Mouse (Mus musculus): ENCODE data around the gene Gm28047.

DNA sequence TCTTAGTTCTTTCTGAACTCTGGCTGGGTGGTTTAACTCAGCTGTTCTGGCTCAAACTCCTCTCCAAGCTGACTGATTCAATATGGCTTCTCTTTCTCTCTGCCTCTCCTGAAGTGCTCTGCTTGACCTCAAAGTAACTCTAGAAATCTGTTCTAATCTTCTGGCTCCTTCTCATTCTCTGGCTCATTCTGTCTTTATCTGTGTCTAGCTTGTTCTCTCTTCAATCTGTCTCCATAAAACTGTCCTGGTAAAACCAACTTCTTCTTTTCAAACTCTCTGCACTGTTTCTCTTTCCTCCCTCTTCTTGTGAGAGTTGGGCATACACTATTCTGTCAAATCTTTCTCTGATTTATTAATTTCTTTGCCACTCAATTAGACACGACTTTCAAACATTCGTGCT lies 57.0 kb downstream of the Gm28047 start:
- TF ChIP-seq POLR2A (IDR thresholded peaks at IDR 0.05; ENCODE audit: low read depth, low read length) (no peak), CTCF (IDR thresholded peaks at IDR 0.05; ENCODE audit: extremely low read depth, insufficient read depth, insufficient read length, insufficient replicate concordance) (no peak)
